Mouse (Mus musculus) hindbrain, embryonic 10.5 days (tissue): ENCODE measurements at regions not wholly inside any gene's neighbourhood (a gene's known extent, or its start where the extent isn't known, plus 50 kb on each side); places are given as distances from the start of the nearest gene placed in this dataset.
A peak's percentile ranks its signal among the peaks of the same experiment; 100 is the strongest.

ENCODE experiments used
- DNase-seq: peaks from one replicate; pipeline ENCODE4 v3.0.0-alpha.2; 2017; ENCODE audit warnings: low spot score
- H3K27ac ChIP-seq: fragments of 300-500 bp; sonication (generic); 2 replicates; pipeline ENCODE4 v1.5.1; 2016; ENCODE audit warnings: mild to moderate bottlenecking, moderate library complexity
- H3K27me3 ChIP-seq: fragments of 300-500 bp; sonication (generic); 2 replicates; pipeline ENCODE4 v1.6.1; 2016; ENCODE audit warnings: mild to moderate bottlenecking; ENCODE audit not compliant: poor library complexity, insufficient read depth, severe bottlenecking
- H3K36me3 ChIP-seq: fragments of 300-500 bp; sonication (generic); 2 replicates; pipeline ENCODE4 v1.6.1; 2016; ENCODE audit warnings: mild to moderate bottlenecking, moderate library complexity
- H3K4me1 ChIP-seq: fragments of 300-500 bp; sonication (generic); replicated peaks from 2 replicates; pipeline ENCODE4 v1.6.1; 2016; ENCODE audit warnings: mild to moderate bottlenecking
- H3K4me3 ChIP-seq: fragments of 300-500 bp; sonication (generic); 2 replicates; pipeline ENCODE4 v1.5.1; 2016; ENCODE audit warnings: mild to moderate bottlenecking, moderate library complexity
- H3K9me3 ChIP-seq: fragments of 300-500 bp; sonication (generic); 2 replicates; pipeline ENCODE4 v1.6.1; 2016; ENCODE audit warnings: mild to moderate bottlenecking, moderate library complexity
- WGBS: fragments of 180-500 bp; shearing (Covaris S2); methylation state at CpG from one replicate; pipeline ENCODE4 v1.1.7; 2016; 5-methylcytosine and 5-hydroxymethylcytosine counted together

GRCm38 (mm10) chr15:61241741-61242140 is 318.9 kb upstream of the A1bg start:
- Histone ChIP-seq H3K4me3 (no peak overlapping the region), H3K36me3 (no peaks in the 10 kb centered on the region), H3K27me3 (no peaks in the 10 kb centered on the region), H3K9me3 (no peaks in the 10 kb centered on the region), H3K27ac (no peak overlapping the region), H3K4me1 (peaks cover 14% of the 10 kb centered on the region)
- WGBS, result 93% methylated on average over 1 of the region's 1 CpGs
- no peak for DNase-seq

GRCm38 (mm10) chr15:61240344-61240743 is 317.5 kb upstream of the A1bg start:
- Histone ChIP-seq H3K27ac (no peak overlapping the region), H3K4me1 (peaks cover 14% of the 10 kb centered on the region), H3K27me3 (no peaks in the 10 kb centered on the region), H3K4me3 (no peak overlapping the region), H3K9me3 (no peaks in the 10 kb centered on the region), H3K36me3 (no peaks in the 10 kb centered on the region)
- DNase-seq, result no peak

GRCm38 (mm10) chr15:61239414-61239813 is 316.6 kb upstream of the A1bg start:
- H3K9me3 ChIP-seq, result no peaks in the 10 kb centered on the region
- no peaks in the 10 kb centered on the region for H3K27me3 ChIP-seq
- peak overlapping the region; percentile 45; the same call in 1 of the 2 replicates for H3K27ac ChIP-seq
- WGBS, result 84% methylated on average over 7 of the region's 7 CpGs
- H3K36me3 ChIP-seq, result no peaks in the 10 kb centered on the region
- H3K4me3 ChIP-seq, result no peak overlapping the region
- no peak for DNase-seq
- H3K4me1 ChIP-seq, result peaks cover 14% of the 10 kb centered on the region

- Histone ChIP-seq H3K27ac (peak overlapping the region; percentile 45), H3K9me3 (no peaks in the 10 kb centered on the region), H3K36me3 (no peaks in the 10 kb centered on the region), H3K27me3 (no peaks in the 10 kb centered on the region), H3K4me3 (no peak overlapping the region), H3K4me1 (peaks cover 14% of the 10 kb centered on the region)
- 68% methylated on average over 11 of the region's 12 CpGs for WGBS
- DNase-seq, result peak; percentile 5
These were observed 316.2 kb upstream of the A1bg start for GRCm38 (mm10) chr15:61238996-61239395.

GRCm38 (mm10) chr15:61229579-61229978 is 306.8 kb upstream of the A1bg start:
- H3K36me3 ChIP-seq, result no peaks in the 10 kb centered on the region
- DNase-seq, result no peak
- 89% methylated on average over 3 of the region's 3 CpGs for WGBS

GRCm38 (mm10) chr15:61222923-61223322 is 300.1 kb upstream of the A1bg start:
- Histone ChIP-seq H3K4me3 (no peak overlapping the region), H3K36me3 (no peaks in the 10 kb centered on the region), H3K9me3 (no peaks in the 10 kb centered on the region), H3K27me3 (no peaks in the 10 kb centered on the region), H3K27ac (no peak overlapping the region), H3K4me1 (no peaks in the 10 kb centered on the region)
- DNase-seq, result no peak
- WGBS, result 77% methylated on average over 1 of the region's 1 CpGs

More at GRCm38 (mm10) chr15:61229579-61229978, 306.8 kb upstream of the A1bg start:
- no peaks in the 10 kb centered on the region for H3K9me3 ChIP-seq
- H3K4me1 ChIP-seq, result no peaks in the 10 kb centered on the region
- no peaks in the 10 kb centered on the region for H3K27me3 ChIP-seq
- no peak overlapping the region for H3K27ac ChIP-seq
- H3K4me3 ChIP-seq, result no peak overlapping the region

- Histone ChIP-seq H3K4me1 (no peaks in the 10 kb centered on the region), H3K4me3 (no peak overlapping the region), H3K36me3 (no peaks in the 10 kb centered on the region), H3K27me3 (no peaks in the 10 kb centered on the region), H3K27ac (no peak overlapping the region), H3K9me3 (no peaks in the 10 kb centered on the region)
- no peak for DNase-seq
These were observed 287.3 kb upstream of the A1bg start for GRCm38 (mm10) chr15:61210161-61210560.

GRCm38 (mm10) chr15:61189981-61190380 is 267.2 kb upstream of the A1bg start:
- WGBS, result 87% methylated on average over 1 of the region's 1 CpGs
- Histone ChIP-seq H3K4me1 (no peaks in the 10 kb centered on the region), H3K27me3 (0 out of 2 replicates have a peak, but pooled peaks cover 4% of the 10 kb centered on the region), H3K27ac (no peak overlapping the region), H3K36me3 (no peaks in the 10 kb centered on the region), H3K9me3 (no peaks in the 10 kb centered on the region), H3K4me3 (no peak overlapping the region)
- no peak for DNase-seq

- H3K4me3 ChIP-seq, result no peak overlapping the region
- H3K36me3 ChIP-seq, result no peaks in the 10 kb centered on the region
- WGBS, result 61% methylated on average over 8 of the region's 8 CpGs
- H3K27me3 ChIP-seq, result 0 out of 2 replicates have a peak, but pooled peaks cover 4% of the 10 kb centered on the region
- no peak for DNase-seq
- peaks cover 3% of the 10 kb centered on the region for H3K4me1 ChIP-seq
- no peaks in the 10 kb centered on the region for H3K9me3 ChIP-seq
- H3K27ac ChIP-seq, result no peak overlapping the region
These were observed 266.7 kb upstream of the A1bg start for GRCm38 (mm10) chr15:61189481-61189880.

- Histone ChIP-seq H3K4me1 (peaks cover 19% of the 10 kb centered on the region), H3K27me3 (peaks cover 15% of the 10 kb centered on the region; the same call in 1 of the 2 replicates), H3K9me3 (no peaks in the 10 kb centered on the region), H3K36me3 (no peaks in the 10 kb centered on the region), H3K27ac (no peak overlapping the region), H3K4me3 (no peak overlapping the region)
- 17% methylated on average over 2 of the region's 2 CpGs for WGBS
- DNase-seq, result no peak
These were observed 261.8 kb upstream of the A1bg start for GRCm38 (mm10) chr15:61184597-61184963.

- no peak overlapping the region for H3K4me3 ChIP-seq
- peak overlapping the region; percentile 50; the same call in 1 of the 2 replicates for H3K27ac ChIP-seq
- WGBS, result 17% methylated on average over 11 of the region's 11 CpGs
- DNase-seq, result peak; percentile 30
- H3K9me3 ChIP-seq, result no peaks in the 10 kb centered on the region
- peaks cover 15% of the 10 kb centered on the region; the same call in 1 of the 2 replicates for H3K27me3 ChIP-seq
- H3K36me3 ChIP-seq, result no peaks in the 10 kb centered on the region
- H3K4me1 ChIP-seq, result peaks cover 19% of the 10 kb centered on the region
These were observed 261.2 kb upstream of the A1bg start for GRCm38 (mm10) chr15:61183751-61184596.

- 32% methylated on average over 5 of the region's 5 CpGs for WGBS
- no peak overlapping the region; the same call in 1 of the 2 replicates for H3K27ac ChIP-seq
- H3K9me3 ChIP-seq, result no peaks in the 10 kb centered on the region
- H3K4me3 ChIP-seq, result no peak overlapping the region
- H3K4me1 ChIP-seq, result peaks cover 19% of the 10 kb centered on the region
- DNase-seq, result no peak
- H3K27me3 ChIP-seq, result peaks cover 15% of the 10 kb centered on the region; the same call in 1 of the 2 replicates
- H3K36me3 ChIP-seq, result no peaks in the 10 kb centered on the region
These were observed 260.5 kb upstream of the A1bg start for GRCm38 (mm10) chr15:61183291-61183690.

GRCm38 (mm10) chr15:61168842-61169416 is 246.1 kb upstream of the A1bg start:
- 96% methylated on average over 1 of the region's 1 CpGs for WGBS
- no peak for DNase-seq
- H3K4me3 ChIP-seq, result no peak overlapping the region

More at GRCm38 (mm10) chr15:61168842-61169416, 246.1 kb upstream of the A1bg start:
- Histone ChIP-seq H3K36me3 (no peaks in the 10 kb centered on the region), H3K9me3 (no peaks in the 10 kb centered on the region), H3K27ac (no peak overlapping the region), H3K27me3 (no peaks in the 10 kb centered on the region), H3K4me1 (0 out of 2 replicates have a peak, but pooled peaks cover 5% of the 10 kb centered on the region)
